Mouse (Mus musculus) layer of hippocampus, adult 8-10 months (tissue): ENCODE results near the gene Rnf166. TPM values are rescaled to one million over a fixed set of nuclear protein-coding genes. Genes with fewer than 3 reads are reported as not detected.

Source experiments
- DNase-seq, 2 experiments: peaks; one replicate each; pipeline ENCODE4 v3.0.0; 2022; ENCODE audit warnings: low spot score in 2 of 2
- total RNA-seq, 4 experiments: library from RNA; stranded (reverse); gene quantifications; 2 replicates each; pipeline ENCODE4 v1.2.4; 2022

The Rnf166 gene
- total RNA-seq, 4 experiments from 2014 or later: 26.9 to 40.7 (median 31.3) TPM

GRCm38 (mm10) chr8:122441326-122441725, 34.5 kb downstream of the Rnf166 start:
- no peak for DNase-seq

DNA sequence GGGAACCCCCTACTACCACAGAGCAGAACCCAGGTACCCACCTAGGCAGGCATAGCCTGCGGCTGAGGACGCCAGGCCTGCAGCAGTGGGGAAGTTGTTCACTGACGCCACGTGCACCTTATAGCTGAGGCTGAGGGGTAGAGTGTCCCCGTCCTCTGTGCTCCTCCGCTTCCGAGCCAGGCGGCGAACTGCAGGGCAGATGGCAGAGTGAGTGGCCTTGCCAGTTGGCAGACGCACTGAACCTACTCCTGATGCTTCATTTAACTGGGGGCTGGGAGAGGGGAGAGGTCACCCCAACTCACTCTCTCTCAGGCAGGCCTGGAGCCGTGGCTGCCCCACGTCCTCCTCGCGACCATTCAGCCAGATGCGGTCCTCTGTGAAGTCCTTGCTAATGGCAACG, 36.5 kb downstream of the Rnf166 start:
- no peak for DNase-seq

- DNase-seq: no peak
Observed at GRCm38 (mm10) chr8:122437708-122438331, 38.0 kb downstream of the Rnf166 start.

- DNase-seq: no peak
Observed at GRCm38 (mm10) chr8:122436586-122437125, 39.2 kb downstream of the Rnf166 start.

GRCm38 (mm10) chr8:122436146-122436545, 39.7 kb downstream of the Rnf166 start:
- DNase-seq: no peak

GRCm38 (mm10) chr8:122435375-122435774, 40.5 kb downstream of the Rnf166 start:
- no peak for DNase-seq

DNA sequence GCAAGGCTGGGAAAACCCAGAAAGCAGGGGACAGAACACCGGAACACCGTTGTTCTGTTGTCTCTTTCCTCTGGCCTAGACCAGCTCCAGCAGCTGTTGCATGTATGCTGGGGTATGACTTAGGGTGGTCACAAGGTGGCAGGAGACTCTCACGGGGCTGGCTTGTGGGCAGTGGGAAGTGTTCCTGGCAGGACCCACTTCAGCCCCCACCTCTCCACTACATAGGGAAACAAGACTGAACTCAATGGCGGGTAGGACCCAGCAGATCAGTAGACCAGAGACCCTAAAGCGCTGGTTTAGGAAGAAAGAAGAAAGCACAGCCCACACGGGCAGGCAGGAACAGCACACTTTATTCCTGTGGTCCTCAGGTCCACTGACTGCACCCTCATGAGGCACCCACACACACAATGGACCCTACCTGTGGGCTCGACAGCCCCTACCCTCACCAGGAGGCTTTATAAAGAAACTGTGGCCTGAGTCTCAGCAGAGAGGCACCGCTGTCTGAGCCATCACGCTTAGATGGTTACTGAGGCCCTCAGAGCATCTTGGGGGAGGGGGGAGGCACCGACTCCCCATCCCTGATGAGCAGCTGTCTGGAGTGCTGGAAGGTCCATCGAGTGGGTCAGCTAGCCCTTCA, 42.5 kb downstream of the Rnf166 start:
- no peak for DNase-seq

- no peak for DNase-seq
Observed at GRCm38 (mm10) chr8:122432443-122433268, 43.2 kb downstream of the Rnf166 start, which contains the start of gene Cyba. Gene Cyba, minus strand, starts transcription at chr8:122432930.

- no peak for DNase-seq
Observed at GRCm38 (mm10) chr8:122431694-122432442, 44.0 kb downstream of the Rnf166 start.

DNA sequence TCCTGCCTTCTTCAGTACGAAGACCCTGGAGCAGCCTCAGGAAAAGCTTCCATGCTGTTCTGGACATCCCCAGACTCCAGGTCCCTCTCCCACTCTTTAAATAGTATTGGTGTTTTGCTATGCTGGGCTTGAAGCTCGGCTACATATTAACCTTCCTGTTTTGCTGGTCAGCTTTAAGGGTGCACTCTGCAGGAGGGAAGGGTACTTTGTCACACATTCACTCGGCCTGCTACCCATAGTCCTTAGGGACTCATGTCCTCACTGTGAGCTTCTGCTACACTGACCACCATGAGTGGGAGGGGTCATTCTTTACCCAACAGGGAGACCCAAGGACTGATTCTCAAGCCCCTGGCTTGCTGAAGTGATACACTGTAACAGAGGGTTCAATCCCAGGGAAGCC, 45.2 kb downstream of the Rnf166 start:
- DNase-seq: no peak

DNA sequence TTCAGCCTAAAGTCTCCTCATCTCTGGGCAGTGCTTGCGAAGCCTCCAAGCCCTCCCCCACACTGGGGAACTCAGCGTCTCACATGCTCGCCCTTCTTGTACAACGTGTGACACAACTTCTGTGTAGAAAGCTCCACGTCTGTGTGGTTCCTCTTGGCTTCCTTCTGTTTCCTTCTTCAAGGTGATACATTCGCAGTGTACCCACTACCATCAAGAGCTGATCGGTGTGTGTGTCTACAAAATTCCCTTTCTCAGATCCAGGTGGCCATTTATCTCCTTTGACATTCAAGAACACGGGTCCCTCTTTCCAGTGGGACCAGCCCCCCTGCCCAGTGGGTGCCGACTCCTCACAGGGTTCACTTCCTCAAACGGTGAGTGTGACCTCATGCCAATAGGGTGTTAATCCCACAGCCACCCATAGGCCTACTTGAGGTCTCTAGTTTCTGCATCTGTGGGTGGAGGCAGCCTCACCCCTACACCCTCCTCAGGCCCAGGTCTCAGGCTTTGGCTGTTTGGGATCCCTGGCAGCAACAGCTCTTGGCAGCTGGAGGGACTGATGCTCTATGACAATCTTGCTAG, 45.7 kb downstream of the Rnf166 start:
- DNase-seq: no peak

GRCm38 (mm10) chr8:122428163-122428562, 47.7 kb downstream of the Rnf166 start:
- no peak for DNase-seq

DNA sequence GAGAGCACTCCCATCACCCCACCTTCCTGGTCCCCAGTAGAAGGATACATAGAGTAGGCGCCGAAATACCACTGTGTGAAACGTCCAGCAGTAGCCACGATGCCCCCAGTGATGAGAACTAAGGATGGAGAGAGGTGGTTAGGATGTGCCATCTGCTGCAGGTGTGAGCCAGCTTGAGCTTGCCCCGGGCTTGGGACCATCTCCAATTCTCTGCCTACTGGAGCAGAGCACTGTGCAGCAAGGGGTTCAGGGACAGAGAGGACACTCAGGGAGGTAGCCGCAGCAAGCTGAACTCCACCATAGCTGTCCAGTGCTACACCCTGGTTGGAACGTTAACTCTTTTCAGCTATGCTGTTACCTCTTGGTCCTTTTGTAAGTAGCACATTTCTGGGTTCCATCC, 48.3 kb downstream of the Rnf166 start:
- no peak for DNase-seq

GRCm38 (mm10) chr8:122426145-122426544, 49.7 kb downstream of the Rnf166 start:
- no peak for DNase-seq

- DNase-seq: no peak
Observed at GRCm38 (mm10) chr8:122423659-122424058, 52.2 kb downstream of the Rnf166 start.

GRCm38 (mm10) chr8:122423217-122423616, 52.6 kb downstream of the Rnf166 start:
- DNase-seq: no peak

DNA sequence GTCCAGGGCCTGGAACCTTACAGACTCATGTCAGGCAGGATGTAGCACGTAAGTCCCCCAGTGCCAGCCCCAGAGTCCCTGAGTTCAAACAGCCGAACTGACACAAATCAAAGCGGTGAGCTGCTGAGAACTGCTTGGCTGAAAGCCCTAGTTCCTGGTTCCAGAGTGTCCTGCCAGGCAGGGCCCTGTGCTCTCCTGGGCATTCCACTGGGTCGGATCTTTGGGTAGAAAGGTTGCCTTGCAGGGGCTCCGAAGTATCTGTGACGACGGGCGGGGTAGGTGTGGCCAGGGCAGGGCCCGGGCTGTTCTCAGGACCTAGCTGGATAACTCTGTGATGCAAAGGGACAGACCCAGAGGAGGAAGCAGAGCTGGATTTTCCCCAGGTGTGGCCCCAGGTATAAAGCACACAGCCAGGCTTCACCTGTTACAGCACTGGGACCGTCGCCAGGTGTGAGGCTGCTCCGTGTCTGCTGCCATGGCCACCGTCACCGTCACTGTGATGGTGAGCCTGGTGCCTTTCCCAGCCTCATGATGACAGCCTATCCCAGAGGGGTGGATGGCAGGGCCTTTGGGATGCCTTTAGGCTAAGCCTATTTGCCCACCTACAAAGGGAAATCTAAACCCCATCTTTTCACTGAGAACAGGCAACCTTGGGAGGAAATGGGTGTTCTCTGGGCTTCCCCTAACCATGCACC, 54.3 kb downstream of the Rnf166 start, which contains the start of gene Il17c:
Gene Il17c, plus strand, starts transcription at position 645 of the 695 bp plus-strand sequence.
- no peak for DNase-seq

GRCm38 (mm10) chr8:122419881-122420555, 55.8 kb downstream of the Rnf166 start:
- no peak for DNase-seq
